Mouse (Mus musculus) liver, embryonic 16.5 days (tissue): ENCODE data around the gene Pde4c. TPM values are rescaled to one million over a fixed set of nuclear protein-coding genes. Genes with fewer than 3 reads are reported as not detected.

ENCODE experiments used
- ATAC-seq: fragments of 200-750 bp; cut with Nextera tagmentation; 2 replicates; pipeline ENCODE4 v1.8.0; 2017; ENCODE audit warnings: low read depth, mild to moderate bottlenecking, moderate number of reproducible peaks, moderate library complexity
- H3K27ac ChIP-seq: fragments of 300-500 bp; sonication (generic); 2 replicates; pipeline ENCODE4 v1.5.1; 2014; ENCODE audit warnings: mild to moderate bottlenecking, low read length
- H3K27me3 ChIP-seq: fragments of 300-500 bp; sonication (generic); 2 replicates; pipeline ENCODE4 v1.6.1; 2014; ENCODE audit warnings: low read depth, low read length, mixed read lengths; ENCODE audit not compliant: control insufficient read depth, insufficient read depth
- H3K36me3 ChIP-seq: fragments of 300-500 bp; sonication (generic); 2 replicates; pipeline ENCODE4 v1.6.1; 2014; ENCODE audit warnings: mild to moderate bottlenecking; ENCODE audit not compliant: control insufficient read depth, insufficient read depth
- H3K4me1 ChIP-seq: fragments of 300-500 bp; sonication (generic); 2 replicates; pipeline ENCODE4 v1.6.1; 2014; ENCODE audit warnings: low read depth, low read length, mixed read lengths; ENCODE audit not compliant: control insufficient read depth
- H3K4me2 ChIP-seq: fragments of 300-500 bp; sonication (generic); 2 replicates; pipeline ENCODE4 v1.6.1; 2014; ENCODE audit warnings: low read depth, low read length, mixed read lengths
- H3K4me3 ChIP-seq: fragments of 300-500 bp; sonication (generic); 2 replicates; pipeline ENCODE4 v1.5.1; 2014; ENCODE audit warnings: low read depth, mild to moderate bottlenecking, low read length
- H3K9ac ChIP-seq: fragments of 300-500 bp; sonication (generic); 2 replicates; pipeline ENCODE4 v1.6.1; 2014; ENCODE audit warnings: low read depth, low read length
- H3K9me3 ChIP-seq: fragments of 300-500 bp; sonication (generic); replicated peaks from 2 replicates; pipeline ENCODE4 v1.6.1; 2016; ENCODE audit warnings: low read length; ENCODE audit not compliant: control insufficient read depth
- WGBS: fragments of 180-500 bp; shearing (Covaris S2); extraction: QIAGEN DNeasy Blood & Tissue Kit; methylation state at CpG from one replicate; pipeline ENCODE4 v1.1.7; 2014; ENCODE audit not compliant: insufficient replicate concordance; 5-methylcytosine and 5-hydroxymethylcytosine counted together
- polyA plus RNA-seq: library from polyadenylated mRNA; unstranded; fragments of >200 nt; fragmentation: Nextera tagmentation; extraction: Ambion mirVana; gene quantifications from 2 replicates; pipeline ENCODE4 v1.2.1, GENCODE M21; 2015

The Pde4c gene
- polyA plus RNA-seq, 1 experiment from 2014 or later, result 2.2 TPM

- H3K4me2 ChIP-seq, result peak overlapping the region; percentile 98
- H3K36me3 ChIP-seq, result peaks cover 2% of the 10 kb centered on the region; the same call in 1 of the 2 replicates
- H3K4me3 ChIP-seq, result peak overlapping the region; percentile 69
- no peak for ATAC-seq
- no peaks in the 10 kb centered on the region for H3K27me3 ChIP-seq
- H3K4me1 ChIP-seq, result peaks cover 80% of the 10 kb centered on the region
- H3K9me3 ChIP-seq, result no peaks in the 10 kb centered on the region
- peak overlapping the region; percentile 83 for H3K27ac ChIP-seq
- H3K9ac ChIP-seq, result peak overlapping the region; percentile 75
- WGBS, result 28% methylated on average over 9 of the region's 9 CpGs
Observed at GRCm38 (mm10) chr8:70765329-70765728, 41.8 kb downstream of the Pde4c start.

- peaks cover 2% of the 10 kb centered on the region; the same call in 1 of the 2 replicates for H3K36me3 ChIP-seq
- H3K4me3 ChIP-seq, result peak overlapping the region; percentile 69
- H3K4me1 ChIP-seq, result peaks cover 83% of the 10 kb centered on the region
- H3K9me3 ChIP-seq, result no peaks in the 10 kb centered on the region
- peak overlapping the region; percentile 83 for H3K27ac ChIP-seq
- WGBS, result 3% methylated on average over 34 of the region's 34 CpGs
- ATAC-seq, result no peak
- H3K9ac ChIP-seq, result peak overlapping the region; percentile 75
- H3K27me3 ChIP-seq, result no peaks in the 10 kb centered on the region
- peak overlapping the region; percentile 98 for H3K4me2 ChIP-seq
Observed at GRCm38 (mm10) chr8:70765838-70766570, 42.5 kb downstream of the Pde4c start.

GRCm38 (mm10) chr8:70766571-70767440, 43.3 kb downstream of the Pde4c start:
- Histone ChIP-seq H3K4me3 (peak overlapping the region; percentile 69), H3K27ac (peak overlapping the region; percentile 83), H3K36me3 (peaks cover 5% of the 10 kb centered on the region; the same call in 1 of the 2 replicates), H3K9ac (peak overlapping the region; percentile 75), H3K4me2 (peak overlapping the region; percentile 98), H3K4me1 (peaks cover 75% of the 10 kb centered on the region), H3K27me3 (no peaks in the 10 kb centered on the region), H3K9me3 (no peaks in the 10 kb centered on the region)
- 15% methylated on average over 21 of the region's 21 CpGs for WGBS
- peak; percentile 39 for ATAC-seq

GRCm38 (mm10) chr8:70767503-70767902, 44.0 kb downstream of the Pde4c start:
- no peak overlapping the region for H3K4me3 ChIP-seq
- no peaks in the 10 kb centered on the region for H3K9me3 ChIP-seq
- WGBS, result 68% methylated on average over 6 of the region's 6 CpGs
- H3K9ac ChIP-seq, result no peak overlapping the region
- peaks cover 8% of the 10 kb centered on the region; the same call in 1 of the 2 replicates for H3K36me3 ChIP-seq
- no peak overlapping the region for H3K4me2 ChIP-seq
- peak overlapping the region; percentile 83; the same call in 1 of the 2 replicates for H3K27ac ChIP-seq
- ATAC-seq, result no peak
- peaks cover 68% of the 10 kb centered on the region for H3K4me1 ChIP-seq
- H3K27me3 ChIP-seq, result no peaks in the 10 kb centered on the region

GRCm38 (mm10) chr8:70768231-70768776, 44.8 kb downstream of the Pde4c start:
- Histone ChIP-seq H3K4me1 (peaks cover 63% of the 10 kb centered on the region), H3K36me3 (peaks cover 8% of the 10 kb centered on the region; the same call in 1 of the 2 replicates), H3K9ac (no peak overlapping the region), H3K27ac (peak overlapping the region; percentile 54), H3K4me3 (no peak overlapping the region), H3K9me3 (no peaks in the 10 kb centered on the region), H3K27me3 (no peaks in the 10 kb centered on the region), H3K4me2 (no peak overlapping the region)
- 77% methylated on average over 32 of the region's 32 CpGs for WGBS
- no peak for ATAC-seq

- no peak for ATAC-seq
- peaks cover 62% of the 10 kb centered on the region for H3K4me1 ChIP-seq
- no peak overlapping the region for H3K27ac ChIP-seq
- WGBS, result 74% methylated on average over 16 of the region's 16 CpGs
- H3K4me2 ChIP-seq, result no peak overlapping the region
- no peak overlapping the region for H3K9ac ChIP-seq
- H3K27me3 ChIP-seq, result no peaks in the 10 kb centered on the region
- no peak overlapping the region for H3K4me3 ChIP-seq
- H3K36me3 ChIP-seq, result peaks cover 8% of the 10 kb centered on the region; the same call in 1 of the 2 replicates
- H3K9me3 ChIP-seq, result no peaks in the 10 kb centered on the region
Observed at GRCm38 (mm10) chr8:70768956-70769355, 45.4 kb downstream of the Pde4c start.

GRCm38 (mm10) chr8:70769359-70769758, 45.8 kb downstream of the Pde4c start:
- H3K36me3 ChIP-seq, result peaks cover 8% of the 10 kb centered on the region; the same call in 1 of the 2 replicates
- peak overlapping the region; percentile 29 for H3K4me2 ChIP-seq
- no peak overlapping the region; the same call in 1 of the 2 replicates for H3K9ac ChIP-seq
- no peak overlapping the region for H3K4me3 ChIP-seq
- WGBS, result 3% methylated on average over 26 of the region's 26 CpGs
- no peaks in the 10 kb centered on the region for H3K9me3 ChIP-seq
- H3K4me1 ChIP-seq, result peaks cover 62% of the 10 kb centered on the region
- H3K27me3 ChIP-seq, result no peaks in the 10 kb centered on the region
- 0 out of 2 replicates have a peak overlapping the region, but pooled peaks have one; percentile 20 for H3K27ac ChIP-seq
- ATAC-seq, result peak; percentile 73

- peak overlapping the region; percentile 29 for H3K4me2 ChIP-seq
- peak; percentile 30; the same call in 1 of the 2 replicates for ATAC-seq
Observed at GRCm38 (mm10) chr8:70769858-70770257, 46.3 kb downstream of the Pde4c start.

More at GRCm38 (mm10) chr8:70769858-70770257, 46.3 kb downstream of the Pde4c start:
- 28% methylated on average over 12 of the region's 12 CpGs for WGBS
- Histone ChIP-seq H3K4me3 (no peak overlapping the region), H3K27ac (0 out of 2 replicates have a peak overlapping the region, but pooled peaks have one; percentile 20), H3K4me1 (peaks cover 59% of the 10 kb centered on the region), H3K36me3 (peaks cover 8% of the 10 kb centered on the region; the same call in 1 of the 2 replicates), H3K9ac (peak overlapping the region; percentile 26), H3K27me3 (no peaks in the 10 kb centered on the region), H3K9me3 (no peaks in the 10 kb centered on the region)
